Mouse (Mus musculus): ENCODE results near the gene Hnrnpa2b1.

DNA sequence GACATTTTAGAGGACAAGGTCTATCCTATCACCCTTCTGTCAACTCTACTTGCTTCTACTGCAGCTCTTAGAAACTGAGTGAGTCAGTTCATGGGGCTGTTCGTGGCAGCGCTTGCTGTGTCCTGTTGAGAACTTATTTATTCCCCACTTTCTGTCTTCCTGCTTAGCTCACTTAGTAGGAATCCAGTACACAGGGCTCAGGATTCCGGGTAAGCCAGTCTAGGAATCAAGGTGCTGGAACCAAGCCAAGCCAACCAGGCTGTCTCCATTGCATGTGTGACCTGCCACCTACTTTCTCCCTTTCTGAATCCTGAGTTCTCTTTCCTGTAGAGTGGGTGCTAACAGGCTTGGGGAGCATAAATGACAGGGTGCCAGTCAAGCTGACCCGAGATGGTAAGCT lies 32.0 kb downstream of the Hnrnpa2b1 start:
- TF ChIP-seq TAL1 (IDR thresholded peaks at IDR 0.05; ENCODE audit: low read length) (no peak), GATA1 (IDR thresholded peaks at IDR 0.05; ENCODE audit: low read length) (no peak)

Measured in erythroblast, embryonic 14.5 days (primary cell).